Mouse (Mus musculus) bone marrow, adult 2 months (tissue): ENCODE data around the gene Asap3.

Source experiments
- CTCF ChIP-seq: fragments of 200-500 bp; IDR thresholded peaks from 2 replicates; pipeline ENCODE4 v1.5.1; 2011; ENCODE audit warnings: low read length, control low read depth; ENCODE audit not compliant: control insufficient read depth, insufficient read depth
- POLR2A ChIP-seq: fragments of 200-500 bp; IDR thresholded peaks from 2 replicates; pipeline ENCODE4 v1.6.1; 2011; ENCODE audit warnings: low read depth, mild to moderate bottlenecking, control low read depth, low read length, borderline replicate concordance; ENCODE audit not compliant: control insufficient read depth

DNA sequence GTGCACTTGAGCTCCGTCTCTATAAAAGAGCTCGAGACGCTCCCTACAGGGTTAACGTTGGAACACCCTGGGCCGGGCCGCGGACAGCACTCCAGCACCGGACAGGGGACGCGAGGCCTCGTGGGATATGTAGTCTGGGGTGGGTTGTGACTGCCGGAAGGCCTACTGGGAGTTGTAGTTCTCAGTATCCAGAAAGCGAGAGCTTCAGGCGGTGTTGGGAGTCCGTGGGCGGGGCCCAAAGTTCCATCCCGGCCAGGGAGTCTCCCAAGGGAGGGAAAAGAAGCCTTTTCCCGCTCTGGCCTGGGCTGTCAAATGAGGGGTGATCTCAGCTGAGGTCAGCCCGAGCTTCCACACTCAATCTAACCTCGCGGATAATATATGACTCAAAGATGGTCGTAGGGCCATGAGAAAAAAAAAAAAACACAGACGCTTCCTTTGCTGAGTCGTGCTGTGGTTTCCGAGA is 79.2 kb downstream of the Asap3 start:
- no peak for TF ChIP-seq CTCF
- peak; percentile 59; the same call in 1 of the 2 replicates for TF ChIP-seq POLR2A
